Mouse (Mus musculus): ENCODE measurements around the gene Masp2. TPM values are rescaled to one million over a fixed set of nuclear protein-coding genes. Genes with fewer than 3 reads are reported as not detected.

The Masp2 gene
- polyA plus RNA-seq (2017; shearing (Covaris generic)): 0.20 TPM

DNA sequence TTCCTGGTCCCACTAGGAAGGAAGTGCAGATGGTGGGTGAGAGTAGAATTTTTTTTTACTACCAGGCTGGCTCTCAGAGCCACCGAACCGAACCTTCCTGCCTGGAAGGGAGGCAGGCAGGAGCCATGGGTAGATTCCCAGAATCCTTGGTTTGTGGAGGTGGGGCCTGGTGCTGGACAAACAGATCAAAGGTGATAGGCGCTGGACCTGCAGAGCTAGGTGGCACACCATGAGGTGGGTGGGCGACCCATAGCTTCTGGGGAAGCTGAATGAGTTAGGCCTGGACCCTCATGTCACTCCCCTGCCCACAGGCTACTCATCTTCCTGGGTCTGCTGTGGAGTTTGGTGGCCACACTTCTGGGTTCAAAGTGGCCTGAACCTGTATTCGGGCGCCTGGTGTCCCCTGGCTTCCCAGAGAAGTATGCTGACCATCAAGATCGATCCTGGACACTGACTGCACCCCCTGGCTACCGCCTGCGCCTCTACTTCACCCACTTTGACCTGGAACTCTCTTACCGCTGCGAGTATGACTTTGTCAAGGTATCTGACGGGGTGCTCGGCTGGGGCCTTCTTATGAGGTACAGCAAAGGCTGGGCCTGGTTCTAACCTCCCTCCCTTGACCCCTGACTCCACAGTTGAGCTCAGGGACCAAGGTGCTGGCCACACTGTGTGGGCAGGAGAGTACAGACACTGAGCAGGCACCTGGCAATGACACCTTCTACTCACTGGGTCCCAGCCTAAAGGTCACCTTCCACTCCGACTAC lies at the start of gene Masp2:
Masp2 (plus strand) TSS at position 198 of the 764 bp plus-strand sequence.

GRCm38 (mm10) chr4:148558297-148559000 lies 43.9 kb upstream of the Masp2 start, which contains the start of gene Exosc10:
Gene Exosc10 (plus strand): TSS chr4:148558429.

GRCm38 (mm10) chr4:148591171-148591630 lies 11.2 kb upstream of the Masp2 start, which contains the start of gene Srm:
Gene Srm (plus strand): TSS chr4:148591503.

GRCm38 (mm10) chr4:148626623-148627185 lies 24.4 kb downstream of the Masp2 start, which contains the start of gene Tardbp:
Gene Tardbp (minus strand): TSS chr4:148627019.

GRCm38 (mm10) chr4:148643291-148644156 lies 41.2 kb downstream of the Masp2 start, which contains the start of gene Gm572:
Gene Gm572 (plus strand): TSS chr4:148643317.

Other genes starting within 250 kb of the Masp2 start
- 21.7 TPM for gene Ubiad1, start 157.8 kb upstream of the Masp2 start, polyA plus RNA-seq (2017; shearing (Covaris generic))
- gene Mtor, start 153.9 kb upstream of the Masp2 start, polyA plus RNA-seq (2017; shearing (Covaris generic)): 29.3 TPM
- gene Angptl7, start 102.1 kb upstream of the Masp2 start, polyA plus RNA-seq (2017; shearing (Covaris generic)): 0.21 TPM
- 120 TPM for gene Exosc10, start 44.1 kb upstream of the Masp2 start, polyA plus RNA-seq (2017; shearing (Covaris generic))
- gene Srm, start 11.1 kb upstream of the Masp2 start, polyA plus RNA-seq (2017; shearing (Covaris generic)): 13.7 TPM
- 287 TPM for gene Tardbp, start 24.5 kb downstream of the Masp2 start, polyA plus RNA-seq (2017; shearing (Covaris generic))
- not detected for gene Gm572, start 40.8 kb downstream of the Masp2 start, polyA plus RNA-seq (2017; shearing (Covaris generic))
- 3.3 TPM for gene Casz1, start 201.9 kb downstream of the Masp2 start, polyA plus RNA-seq (2017; shearing (Covaris generic))

All from activated CD4-positive, CD25-positive, alpha-beta regulatory T cell, adult 9 weeks (primary cell).